In the genomic region with DNA sequence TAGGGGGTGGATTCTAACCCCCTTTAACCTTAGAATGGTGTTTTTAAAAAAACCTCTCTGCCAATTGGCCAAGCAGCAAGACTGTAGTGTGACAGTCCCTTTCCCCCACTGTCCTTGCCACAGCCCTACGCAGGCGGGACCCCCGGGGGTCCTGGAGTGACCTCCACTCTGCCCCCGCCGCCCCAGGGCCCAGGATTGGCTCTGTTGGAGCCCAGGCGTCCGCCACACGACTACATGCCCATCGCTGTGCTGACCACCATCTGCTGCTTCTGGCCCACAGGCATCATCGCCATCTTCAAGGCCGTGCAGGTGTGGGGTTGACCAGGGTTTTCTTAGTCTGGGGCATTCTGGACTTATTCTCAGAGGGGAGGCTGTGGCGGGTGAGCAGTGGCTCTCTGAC, we compare ENCODE assay signal across 8 mouse cellular contexts. TPM values are rescaled to one million over a fixed set of nuclear protein-coding genes. Genes with fewer than 3 reads are reported as not detected.
DNase-seq lines count a peak whose midpoint lies in the region; ATAC-seq and TF ChIP-seq lines count a peak whose summit lies in the region.

No protein-coding gene starts in this region.

- WGBS in intestine, embryonic 14.5 days: 13% methylated on average over 12 of the region's 12 CpGs
- WGBS in neural tube, embryonic 14.5 days: 3% methylated on average over 12 of the region's 12 CpGs

- H3K4me2 ChIP-seq in intestine, embryonic 14.5 days (ENCODE audit: low read length): peak overlapping the region; percentile 74
- H3K4me2 ChIP-seq in neural tube, embryonic 14.5 days (ENCODE audit: low read depth, low read length): peak overlapping the region; percentile 86

- no peak for TF ChIP-seq CTCF in left cerebral cortex, adult 2 months (IDR thresholded peaks at IDR 0.05)

- peaks cover 39% of the 10 kb centered on the region for H3K4me1 ChIP-seq in intestine, embryonic 14.5 days (replicated peaks; ENCODE audit: control insufficient read depth, insufficient read depth, low read length)
- H3K4me1 ChIP-seq in neural tube, embryonic 14.5 days (ENCODE audit: control insufficient read depth, insufficient read depth, low read length): peaks cover 35% of the 10 kb centered on the region

- DNase-seq in left cerebral cortex, adult 2 months (ENCODE audit: extremely low spot score in 1 of 2, low spot score in 2 of 2): no peak
- DNase-seq in left cerebral cortex, adult 9 months (ENCODE audit: low spot score in 2 of 2): no peak
- peak; percentile 66 to 70 for DNase-seq in cerebellum, postnatal 25 days
- no peak for DNase-seq in intestine, embryonic 14.5 days (ENCODE audit: low spot score)
- DNase-seq in kidney, adult 11 months: no peak
- DNase-seq in retina, embryonic 14.5 days (ENCODE audit: low spot score): no peak

- 0 out of 2 replicates have a peak overlapping the region, but pooled peaks have one; percentile 13 for H3K9ac ChIP-seq in intestine, embryonic 14.5 days (ENCODE audit: low read length)
- peak overlapping the region; percentile 35 for H3K9ac ChIP-seq in neural tube, embryonic 14.5 days (replicated peaks; ENCODE audit: low read depth, low read length)

- ATAC-seq in intestine, embryonic 14.5 days (replicated peaks; ENCODE audit: low FRiP score, low TSS enrichment, low read depth): no peak
- ATAC-seq in neural tube, embryonic 14.5 days (ENCODE audit: low read depth): no peak
- no peak for ATAC-seq in inflammation-experienced regulatory T-cells, adult 6 months

- H3K36me3 ChIP-seq in intestine, embryonic 14.5 days (ENCODE audit: control insufficient read depth, insufficient read depth, low read length): no peaks in the 10 kb centered on the region
- H3K36me3 ChIP-seq in neural tube, embryonic 14.5 days (ENCODE audit: control insufficient read depth, insufficient read depth, low read length): no peaks in the 10 kb centered on the region

- intact Hi-C loops in left cerebral cortex, adult 2 months (cut with DNase I): no loop called here

- H3K4me3 ChIP-seq in left cerebral cortex, adult 2 months: peak overlapping the region; percentile 68
- H3K4me3 ChIP-seq in intestine, embryonic 14.5 days (ENCODE audit: low read depth, low read length): peak overlapping the region; percentile 35
- peak overlapping the region; percentile 65 for H3K4me3 ChIP-seq in neural tube, embryonic 14.5 days (ENCODE audit: low read depth, low read length)

- peak overlapping the region; percentile 97 for H3K27ac ChIP-seq in left cerebral cortex, adult 2 months
- no peak overlapping the region for H3K27ac ChIP-seq in intestine, embryonic 14.5 days (ENCODE audit: low read depth)
- H3K27ac ChIP-seq in neural tube, embryonic 14.5 days (ENCODE audit: low read depth, low read length): no peak overlapping the region

- peaks cover 36% of the 10 kb centered on the region for H3K27me3 ChIP-seq in intestine, embryonic 14.5 days (replicated peaks; ENCODE audit: control insufficient read depth, insufficient read depth, low read length)
- peaks cover 8% of the 10 kb centered on the region for H3K27me3 ChIP-seq in neural tube, embryonic 14.5 days (ENCODE audit: control insufficient read depth, insufficient read depth, low read length)

- H3K9me3 ChIP-seq in intestine, embryonic 14.5 days (ENCODE audit: control insufficient read depth, low read length): no peaks in the 10 kb centered on the region
- H3K9me3 ChIP-seq in neural tube, embryonic 14.5 days (ENCODE audit: control insufficient read depth, low read length): no peaks in the 10 kb centered on the region

RNA-seq across cellular contexts. Expression of a gene that starts 2.3 kb away (rescaled TPM):
- 100 to 1,000 TPM; 172 to 205 TPM for total RNA-seq in left cerebral cortex, adult 2 months (2021)
- polyA plus RNA-seq in intestine, embryonic 14.5 days (2014; fragmentation: Nextera tagmentation; extraction: Ambion mirVana): 0.46 and 0.53 TPM in 2 replicates
- 6.7 and 9.3 TPM in 2 replicates for polyA plus RNA-seq in neural tube, embryonic 14.5 days (2014; fragmentation: Nextera tagmentation; extraction: Ambion mirVana)
- polyA plus RNA-seq in inflammation-experienced regulatory T-cells, adult 6 months (2017; shearing (Covaris generic)): 1 to 10 TPM in 2 of 3 experiments, under 1 TPM in 1; 0.79 to 4.0 (median 3.7) TPM

RNA-seq across cellular contexts. Expression of a gene that starts 3.3 kb away (rescaled TPM):
- 10 to 100 TPM; 47.3 to 48.6 TPM for total RNA-seq in left cerebral cortex, adult 2 months (2021)
- polyA plus RNA-seq in intestine, embryonic 14.5 days (2014; fragmentation: Nextera tagmentation; extraction: Ambion mirVana): 34.8 and 35.1 TPM in 2 replicates
- polyA plus RNA-seq in neural tube, embryonic 14.5 days (2014; fragmentation: Nextera tagmentation; extraction: Ambion mirVana): 21.9 and 25.4 TPM in 2 replicates
- polyA plus RNA-seq in inflammation-experienced regulatory T-cells, adult 6 months (2017; shearing (Covaris generic)): 10 to 100 TPM; 18.8 to 22.9 (median 20.6) TPM

RNA-seq across cellular contexts. Expression of a gene that starts 12.9 kb away (rescaled TPM):
- total RNA-seq in left cerebral cortex, adult 2 months (2021): 10 to 100 TPM; 10.9 to 16.9 TPM
- polyA plus RNA-seq in intestine, embryonic 14.5 days (2014; fragmentation: Nextera tagmentation; extraction: Ambion mirVana): 10.8 and 13.0 TPM in 2 replicates
- 11.5 and 14.8 TPM in 2 replicates for polyA plus RNA-seq in neural tube, embryonic 14.5 days (2014; fragmentation: Nextera tagmentation; extraction: Ambion mirVana)
- 1 to 10 TPM; 4.4 to 5.8 (median 5.2) TPM for polyA plus RNA-seq in inflammation-experienced regulatory T-cells, adult 6 months (2017; shearing (Covaris generic))

RNA-seq across cellular contexts. Expression of a gene that starts 15.3 kb away (rescaled TPM):
- total RNA-seq in left cerebral cortex, adult 2 months (2021): 10 to 100 TPM; 64.3 to 66.4 TPM
- 59.8 and 62.2 TPM in 2 replicates for polyA plus RNA-seq in intestine, embryonic 14.5 days (2014; fragmentation: Nextera tagmentation; extraction: Ambion mirVana)
- polyA plus RNA-seq in neural tube, embryonic 14.5 days (2014; fragmentation: Nextera tagmentation; extraction: Ambion mirVana): 71.8 and 92.5 TPM in 2 replicates
- polyA plus RNA-seq in inflammation-experienced regulatory T-cells, adult 6 months (2017; shearing (Covaris generic)): 10 to 100 TPM; 19.0 to 21.9 (median 19.3) TPM

RNA-seq across cellular contexts. Expression of a gene that starts 15.9 kb away (rescaled TPM):
- 1 to 10 TPM; 2.9 to 3.5 TPM for total RNA-seq in left cerebral cortex, adult 2 months (2021)
- 2.4 and 2.8 TPM in 2 replicates for polyA plus RNA-seq in intestine, embryonic 14.5 days (2014; fragmentation: Nextera tagmentation; extraction: Ambion mirVana)
- 6.0 and 18.2 TPM in 2 replicates for polyA plus RNA-seq in neural tube, embryonic 14.5 days (2014; fragmentation: Nextera tagmentation; extraction: Ambion mirVana)
- 1 to 10 TPM; 1.1 to 2.1 (median 1.2) TPM for polyA plus RNA-seq in inflammation-experienced regulatory T-cells, adult 6 months (2017; shearing (Covaris generic))

Comparison
In these comparisons a context has a peak if more than half of its experiments do, and no peak if none do; other contexts are left out.
1. DNase-seq: peak in cerebellum, postnatal 25 days (2 of 2); none in left cerebral cortex, adult 2 months (0 of 2), left cerebral cortex, adult 9 months (0 of 2), intestine, embryonic 14.5 days (single experiment), kidney, adult 11 months (single experiment) and retina, embryonic 14.5 days (single experiment).
2. Peak in every context shown above with its lines, with median percentiles within 50 percentile points of each other: H3K4me3 ChIP-seq.